Mouse (Mus musculus): ENCODE results near the gene Rep15.

Gene Rep15

GRCm38 (mm10) chr6:147032303-147032925, at the start of gene Rep15:
Gene Rep15 (plus strand): TSS chr6:147032584.
- no peak for DNase-seq (ENCODE audit: low read depth)

- DNase-seq (ENCODE audit: low read depth): no peak
Measured at GRCm38 (mm10) chr6:146984569-146984968, 47.8 kb upstream of the Rep15 start.

- DNase-seq (ENCODE audit: low read depth): peak; percentile 62
Measured at GRCm38 (mm10) chr6:146994236-146994635, 38.1 kb upstream of the Rep15 start.

- DNase-seq (ENCODE audit: low read depth): no peak
Measured at GRCm38 (mm10) chr6:146995391-146995790, 37.0 kb upstream of the Rep15 start.

- no peak for DNase-seq (ENCODE audit: low read depth)
Measured at GRCm38 (mm10) chr6:146995878-146996277, 36.5 kb upstream of the Rep15 start.

- no peak for DNase-seq (ENCODE audit: low read depth)
Measured at GRCm38 (mm10) chr6:146997006-146997405, 35.4 kb upstream of the Rep15 start.

- DNase-seq (ENCODE audit: low read depth): no peak
Measured at GRCm38 (mm10) chr6:146998710-146999109, 33.7 kb upstream of the Rep15 start.

- DNase-seq (ENCODE audit: low read depth): no peak
Measured at GRCm38 (mm10) chr6:146999302-146999701, 33.1 kb upstream of the Rep15 start.

GRCm38 (mm10) chr6:146999755-147000154, 32.6 kb upstream of the Rep15 start:
- DNase-seq (ENCODE audit: low read depth): no peak

- peak; percentile 69 for DNase-seq (ENCODE audit: low read depth)
Measured at GRCm38 (mm10) chr6:147008148-147008547, 24.2 kb upstream of the Rep15 start.

- DNase-seq (ENCODE audit: low read depth): no peak
Measured at GRCm38 (mm10) chr6:147010358-147010757, 22.0 kb upstream of the Rep15 start.

- no peak for DNase-seq (ENCODE audit: low read depth)
Measured at GRCm38 (mm10) chr6:147010811-147011520, 21.4 kb upstream of the Rep15 start.

- no peak for DNase-seq (ENCODE audit: low read depth)
Measured at GRCm38 (mm10) chr6:147011555-147011954, 20.8 kb upstream of the Rep15 start.

- no peak for DNase-seq (ENCODE audit: low read depth)
Measured at GRCm38 (mm10) chr6:147011977-147012376, 20.4 kb upstream of the Rep15 start.

- DNase-seq (ENCODE audit: low read depth): peak; percentile 29
Measured at GRCm38 (mm10) chr6:147013546-147013945, 18.8 kb upstream of the Rep15 start.

GRCm38 (mm10) chr6:147017906-147018305, 14.5 kb upstream of the Rep15 start:
- no peak for DNase-seq (ENCODE audit: low read depth)

- DNase-seq (ENCODE audit: low read depth): no peak
Measured at GRCm38 (mm10) chr6:147018364-147018763, 14.0 kb upstream of the Rep15 start.

GRCm38 (mm10) chr6:147021181-147021580, 11.2 kb upstream of the Rep15 start:
- no peak for DNase-seq (ENCODE audit: low read depth)

- DNase-seq (ENCODE audit: low read depth): no peak
Measured at GRCm38 (mm10) chr6:147022375-147023132, 9.8 kb upstream of the Rep15 start.

- DNase-seq (ENCODE audit: low read depth): no peak
Measured at GRCm38 (mm10) chr6:147023133-147023395, 9.3 kb upstream of the Rep15 start.

- no peak for DNase-seq (ENCODE audit: low read depth)
Measured at GRCm38 (mm10) chr6:147023568-147023967, 8.8 kb upstream of the Rep15 start.

GRCm38 (mm10) chr6:147024761-147025160, 7.6 kb upstream of the Rep15 start:
- DNase-seq (ENCODE audit: low read depth): no peak

GRCm38 (mm10) chr6:147028396-147028795, 4.0 kb upstream of the Rep15 start:
- DNase-seq (ENCODE audit: low read depth): no peak
